Mouse (Mus musculus) adrenal gland, adult 10 weeks (tissue): ENCODE results near the gene Gm13871. TPM values are rescaled to one million over a fixed set of nuclear protein-coding genes. Genes with fewer than 3 reads are reported as not detected.

Experiments used
- polyA plus RNA-seq: library from polyadenylated mRNA; stranded (reverse); fragments of 350-450 nt; fragmentation: Illumina TruSeq; extraction: RNeasy Lipid Tissue Mini Kit (QIAGEN cat#74804); gene quantifications from one replicate; pipeline ENCODE4 v1.2.3, GENCODE M21; 2014; ENCODE audit warnings: low read depth, low replicate concordance

Gm13871 gene
- not detected for polyA plus RNA-seq

GRCm38 (mm10) chr4:73905853-73906252 is at the start of gene Gm13871:
Gene Gm13871, minus strand, starts transcription at chr4:73905953.

GRCm38 (mm10) chr4:73950375-73950896 is 44.7 kb upstream of the Gm13871 start, which contains the start of gene 2310002L09Rik:
Gene 2310002L09Rik, minus strand, starts transcription at chr4:73950846.

GRCm38 (mm10) chr4:73920660-73921059 is 14.9 kb upstream of the Gm13871 start, which contains the start of gene Gm11756:
Gene Gm11756, minus strand, starts transcription at chr4:73920760.

GRCm38 (mm10) chr4:73891012-73891411 is 14.7 kb downstream of the Gm13871 start, which contains the start of gene Gm11757:
Gene Gm11757, minus strand, starts transcription at chr4:73891112.

GRCm38 (mm10) chr4:73876166-73876565 is 29.6 kb downstream of the Gm13871 start, which contains the start of gene Gm11758:
Gene Gm11758, minus strand, starts transcription at chr4:73876266.

Other genes with a start within 250 kb of the Gm13871 start
- gene Gm11239, start 237.6 kb downstream of the Gm13871 start, polyA plus RNA-seq, result not detected
- not detected for gene Gm428, start 222.4 kb downstream of the Gm13871 start, polyA plus RNA-seq
- gene Rasef, start 115.0 kb downstream of the Gm13871 start, polyA plus RNA-seq, result 0.12 TPM
- not detected for gene Gm11758, start 29.7 kb downstream of the Gm13871 start, polyA plus RNA-seq
- not detected for gene Gm11757, start 14.8 kb downstream of the Gm13871 start, polyA plus RNA-seq
- not detected for gene Gm11756, start 14.8 kb upstream of the Gm13871 start, polyA plus RNA-seq
- gene 2310002L09Rik, start 44.9 kb upstream of the Gm13871 start, polyA plus RNA-seq, result 2.3 TPM
- 2.6 TPM for gene Frmd3, start 107.5 kb upstream of the Gm13871 start, polyA plus RNA-seq